Mouse (Mus musculus): ENCODE data around the gene Anapc2.
"Not testable (repeated sequence)": the region's sequence is repeated elsewhere in the genome, so short reads cannot be mapped to it uniquely, and the experiment has no call there.

Anapc2 gene

GRCm38 (mm10) chr2:25241438-25241775, 30.9 kb upstream of the Anapc2 start:
- no peak for DNase-seq

DNA sequence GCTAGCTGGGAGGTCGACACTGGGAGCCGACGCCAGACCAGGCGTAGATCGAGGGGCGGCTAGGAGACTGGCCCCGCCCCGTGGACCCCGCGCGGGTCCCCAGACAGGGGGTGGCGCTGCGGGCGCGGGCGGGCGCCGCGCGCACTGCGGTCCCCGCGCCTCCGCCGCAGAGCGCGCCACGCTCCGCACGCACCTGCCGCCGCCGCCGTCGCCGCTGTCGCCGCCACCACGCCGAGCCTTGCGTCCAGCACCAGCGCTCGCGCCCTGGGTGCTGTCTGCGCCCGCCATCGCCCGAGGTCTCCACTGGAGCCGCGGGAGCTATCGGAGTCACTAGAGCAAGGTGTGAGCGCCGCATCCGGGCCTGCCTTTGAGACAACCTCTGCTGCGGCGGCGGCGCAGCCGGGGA, 30.2 kb upstream of the Anapc2 start, which contains the start of the genes Rnf208 and Cysrt1:
TSS of gene Rnf208 (plus strand) at position 155 of the 406 bp plus-strand sequence.
TSS of gene Cysrt1 (minus strand) at position 352 of the 406 bp plus-strand sequence.
- peak; percentile 56 for DNase-seq

GRCm38 (mm10) chr2:25243342-25243741, 28.9 kb upstream of the Anapc2 start:
- no peak for DNase-seq

DNA sequence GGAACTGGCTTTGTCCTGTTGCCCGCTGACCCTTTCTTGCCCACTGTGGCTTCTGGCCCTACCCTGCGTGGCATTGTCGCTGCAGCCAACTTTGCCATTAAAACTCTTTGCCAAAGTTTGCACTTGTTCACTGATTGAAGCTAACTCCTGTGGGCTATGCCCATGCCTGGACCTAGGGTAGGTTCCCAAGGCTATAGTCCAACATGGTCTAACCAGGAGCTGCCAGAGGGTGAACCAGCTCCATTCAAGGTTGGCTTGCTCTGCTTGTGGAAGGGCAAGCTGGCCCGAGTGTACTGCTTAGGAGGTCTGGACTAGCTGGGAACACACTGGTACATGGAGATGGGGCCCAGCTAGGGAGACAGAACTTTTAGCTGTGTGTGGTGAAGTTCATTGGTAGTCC, 28.1 kb upstream of the Anapc2 start:
- no peak for DNase-seq

GRCm38 (mm10) chr2:25246183-25247072, 25.9 kb upstream of the Anapc2 start, which contains the start of gene AL732309.1:
Gene AL732309.1 (minus strand): TSS chr2:25246863.
- DNase-seq: no peak

- no peak for DNase-seq
Observed at GRCm38 (mm10) chr2:25252331-25252730, 19.9 kb upstream of the Anapc2 start.

GRCm38 (mm10) chr2:25255284-25255779, 16.9 kb upstream of the Anapc2 start, which contains the start of gene Tmem203:
Gene Tmem203 (plus strand): TSS chr2:25255439.
- peak; percentile 94 for DNase-seq

DNA sequence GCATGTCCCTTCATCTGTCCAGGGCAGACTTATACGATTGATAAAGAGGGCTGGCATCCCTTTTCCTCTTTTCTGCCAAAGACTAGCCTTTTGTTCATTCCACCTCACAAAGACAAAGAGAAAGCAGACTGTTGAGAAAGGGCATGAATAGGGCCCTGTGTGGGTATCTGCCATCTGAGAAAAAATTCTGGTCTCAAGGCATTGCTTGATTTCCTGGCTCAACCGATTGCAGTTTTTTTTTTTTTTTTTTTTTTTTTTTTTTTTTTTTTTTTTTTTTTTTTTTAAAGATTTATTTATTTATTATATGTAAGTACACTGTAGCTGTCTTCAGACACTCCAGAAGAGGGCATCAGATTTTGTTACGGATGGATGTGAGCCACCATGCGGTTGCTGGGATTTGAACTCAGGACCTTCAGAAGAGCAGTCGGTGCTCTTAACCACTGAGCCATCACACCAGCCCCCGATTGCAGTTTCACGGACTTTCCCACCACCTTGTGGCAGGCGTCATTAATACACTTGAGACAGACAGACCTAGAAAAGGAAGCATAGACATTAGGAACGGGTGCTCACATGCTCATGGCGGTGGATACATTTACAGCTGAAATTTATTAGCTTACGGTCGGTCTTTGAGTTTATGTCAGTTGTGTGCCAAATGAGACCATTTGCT, 15.7 kb upstream of the Anapc2 start:
- DNase-seq: peak; percentile 30

GRCm38 (mm10) chr2:25257250-25257649, 15.0 kb upstream of the Anapc2 start:
- DNase-seq: not testable (repeated sequence)

GRCm38 (mm10) chr2:25258887-25259286, 13.4 kb upstream of the Anapc2 start:
- no peak for DNase-seq

- no peak for DNase-seq
Observed at GRCm38 (mm10) chr2:25261870-25262269, 10.4 kb upstream of the Anapc2 start.

DNA sequence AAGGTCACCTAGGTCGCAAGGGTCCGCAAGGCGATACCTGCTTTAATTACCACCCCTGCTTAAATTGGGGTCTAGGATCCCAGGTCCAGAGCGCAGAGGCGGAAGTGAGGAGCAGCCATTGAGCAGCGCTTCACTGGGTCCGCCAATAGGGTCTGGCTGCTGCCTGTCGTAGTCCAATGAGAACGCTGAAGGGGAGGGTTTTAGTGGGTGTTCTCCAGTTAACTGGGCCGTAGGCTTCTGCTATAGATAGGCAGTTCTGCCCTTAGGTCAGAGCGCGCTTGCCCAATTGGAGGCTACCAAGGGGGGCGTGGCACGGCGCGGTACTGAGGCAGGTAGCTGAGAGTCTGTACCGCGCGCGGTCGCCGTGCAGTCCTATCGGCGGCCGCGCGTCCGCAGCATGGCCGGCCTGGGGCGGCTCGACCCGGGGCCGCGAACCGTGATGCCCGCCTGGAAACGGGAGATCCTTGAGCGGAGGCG, 9.9 kb upstream of the Anapc2 start, which contains the start of gene Tprn:
TSS of gene Tprn (plus strand) at position 328 of the 477 bp plus-strand sequence.
- peak; percentile 97 for DNase-seq

DNA sequence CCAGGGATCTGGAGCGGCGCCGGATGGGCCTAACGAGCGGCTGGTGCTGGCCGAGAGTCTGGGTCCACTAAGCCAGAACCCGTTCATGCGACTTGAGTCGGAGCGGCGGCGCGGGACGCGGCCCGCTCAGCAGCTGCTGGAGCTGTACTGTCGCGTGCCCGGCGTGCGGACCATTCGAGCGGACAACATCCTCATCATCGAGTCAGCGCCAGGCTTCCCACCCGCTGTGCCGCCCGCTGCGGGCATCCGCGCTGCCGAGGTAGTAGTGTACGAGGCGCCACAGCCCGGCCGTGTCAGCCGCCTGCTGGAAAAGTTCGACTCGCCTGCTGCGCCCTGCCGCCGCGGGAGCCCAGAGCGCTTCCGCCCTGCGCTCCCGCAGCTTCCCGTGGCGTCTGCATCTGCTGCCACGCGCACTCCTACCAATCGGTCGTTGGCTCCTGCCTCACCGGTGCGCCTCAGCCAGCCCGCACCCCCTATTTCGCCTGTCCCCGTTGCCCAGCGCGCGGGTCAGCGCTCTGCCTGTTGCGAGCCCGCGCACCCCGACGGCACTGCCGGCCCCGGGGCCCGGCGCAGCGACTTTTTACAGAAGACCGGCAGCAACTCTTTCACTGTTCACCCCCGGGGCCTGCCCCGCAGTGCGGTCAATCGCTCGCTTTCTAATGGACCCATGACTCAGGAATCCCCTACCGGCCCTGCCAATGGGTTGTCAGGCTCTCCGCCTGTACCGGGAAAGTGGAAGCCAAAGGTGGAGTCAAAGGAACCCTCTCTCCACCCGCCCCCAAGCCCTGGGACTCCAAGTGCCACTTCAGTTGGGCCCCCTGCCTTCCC, 9.3 kb upstream of the Anapc2 start:
- peak; percentile 57 for DNase-seq

DNA sequence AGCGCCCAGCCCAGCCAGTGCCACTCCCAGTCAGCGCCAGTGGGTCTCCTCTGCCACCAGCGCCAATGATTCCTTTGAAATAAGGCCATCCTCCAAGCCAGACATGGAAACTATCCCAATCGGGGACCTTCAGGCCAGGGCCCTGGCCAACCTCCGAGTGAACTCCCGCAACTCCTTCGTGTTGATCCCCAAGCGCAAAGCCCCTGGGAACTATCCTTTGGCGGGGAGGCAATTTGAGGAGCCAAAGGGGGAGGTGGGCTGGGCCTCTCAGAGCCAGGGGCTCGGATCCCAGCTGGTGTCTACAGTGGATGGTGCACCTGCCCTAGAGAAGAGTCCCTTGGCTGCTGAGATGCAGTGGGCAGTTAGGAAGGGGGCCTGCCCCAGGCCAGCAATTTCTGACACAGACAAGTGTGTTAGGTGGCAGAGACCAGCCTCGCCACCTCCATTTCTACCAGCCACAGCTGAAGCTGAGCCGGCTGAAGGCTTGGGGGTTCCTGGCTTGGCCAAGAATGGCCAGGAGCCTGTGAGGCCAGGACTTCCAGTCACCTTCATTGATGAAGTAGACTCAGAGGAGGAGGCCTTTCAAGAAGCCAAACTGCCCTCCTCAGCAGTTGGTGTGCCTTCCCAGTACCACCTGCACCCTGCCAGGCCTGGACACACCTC, 8.5 kb upstream of the Anapc2 start:
- no peak for DNase-seq

- no peak for DNase-seq
Observed at GRCm38 (mm10) chr2:25264286-25264660, 8.0 kb upstream of the Anapc2 start.

DNA sequence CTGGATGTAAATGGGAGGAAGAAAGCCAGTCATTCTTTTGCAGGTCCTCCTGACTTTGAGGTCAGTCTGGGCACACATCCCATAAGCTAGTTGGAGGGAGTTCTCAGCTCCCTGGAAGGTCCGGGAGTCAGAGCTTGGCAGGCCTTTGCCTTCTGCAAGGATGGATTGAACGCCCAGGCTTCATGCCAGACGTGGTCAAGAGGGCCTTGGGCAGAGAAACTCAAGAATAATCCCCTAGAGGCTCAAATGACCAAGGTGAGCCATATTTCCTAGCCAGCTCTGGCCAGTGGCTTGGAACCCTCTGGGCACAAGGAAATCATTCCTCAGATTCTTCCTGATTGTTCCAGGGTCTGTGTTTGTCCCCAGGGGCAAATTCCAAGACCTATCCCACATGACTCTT, 7.4 kb upstream of the Anapc2 start:
- DNase-seq: no peak

DNA sequence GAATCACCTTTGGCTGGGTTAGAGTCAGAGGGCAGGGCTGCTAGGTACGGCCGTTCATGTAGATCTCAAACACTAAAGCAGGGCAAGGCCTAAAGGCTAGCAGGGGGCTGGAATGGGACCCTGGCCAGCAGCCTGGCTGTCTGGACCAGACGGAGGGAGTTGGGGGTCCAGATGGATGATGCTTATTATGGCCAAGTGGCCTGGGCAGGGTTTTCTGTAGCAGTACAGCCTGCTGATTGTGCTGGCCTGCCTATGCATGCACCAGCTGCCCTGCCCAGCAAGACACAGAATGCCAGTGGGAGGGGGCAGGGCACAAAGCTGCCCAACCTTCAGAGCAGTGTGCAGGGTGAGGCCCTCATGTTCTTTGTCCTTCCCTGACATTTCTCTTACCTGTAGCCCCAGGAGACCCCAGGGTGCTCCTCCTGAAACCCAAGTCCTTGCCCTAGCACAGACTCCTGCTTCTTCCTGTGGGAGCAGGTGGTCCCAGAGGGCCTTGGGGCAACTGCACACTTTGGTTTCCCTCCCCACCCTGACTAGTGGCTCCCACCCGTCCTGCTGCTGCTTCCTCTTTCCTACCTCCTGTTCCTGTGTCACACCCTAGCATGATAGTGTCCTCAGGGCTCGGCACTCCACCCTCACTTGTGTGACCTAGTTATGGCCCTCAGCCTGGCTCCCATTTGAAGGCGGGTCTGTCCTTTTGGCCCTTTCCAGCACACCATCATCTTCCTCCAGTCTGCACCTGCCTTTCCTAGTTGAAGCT, 6.2 kb upstream of the Anapc2 start:
- no peak for DNase-seq

DNA sequence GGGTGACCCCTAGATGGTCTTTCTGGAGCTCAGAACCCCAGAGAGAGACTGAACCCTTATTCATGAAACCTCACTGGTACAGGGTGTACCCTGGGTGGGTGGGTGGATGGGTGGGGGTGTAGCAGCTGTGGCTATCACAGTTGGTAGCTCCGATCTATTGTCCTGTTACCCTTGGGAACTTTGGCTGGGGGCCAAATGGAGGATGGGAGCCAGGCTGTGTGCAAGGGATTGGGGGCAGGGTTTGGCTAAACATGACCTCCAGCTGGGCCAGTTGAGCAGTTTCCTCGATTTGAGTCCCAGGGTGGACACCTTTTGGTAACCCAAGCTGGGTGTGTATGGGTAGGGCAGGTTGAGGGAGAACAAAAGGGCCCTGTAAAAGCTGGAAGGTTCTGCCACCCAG, 5.6 kb upstream of the Anapc2 start:
- no peak for DNase-seq

- no peak for DNase-seq
Observed at GRCm38 (mm10) chr2:25267241-25267640, 5.0 kb upstream of the Anapc2 start.

GRCm38 (mm10) chr2:25267746-25268309, 4.5 kb upstream of the Anapc2 start:
- DNase-seq: no peak

DNA sequence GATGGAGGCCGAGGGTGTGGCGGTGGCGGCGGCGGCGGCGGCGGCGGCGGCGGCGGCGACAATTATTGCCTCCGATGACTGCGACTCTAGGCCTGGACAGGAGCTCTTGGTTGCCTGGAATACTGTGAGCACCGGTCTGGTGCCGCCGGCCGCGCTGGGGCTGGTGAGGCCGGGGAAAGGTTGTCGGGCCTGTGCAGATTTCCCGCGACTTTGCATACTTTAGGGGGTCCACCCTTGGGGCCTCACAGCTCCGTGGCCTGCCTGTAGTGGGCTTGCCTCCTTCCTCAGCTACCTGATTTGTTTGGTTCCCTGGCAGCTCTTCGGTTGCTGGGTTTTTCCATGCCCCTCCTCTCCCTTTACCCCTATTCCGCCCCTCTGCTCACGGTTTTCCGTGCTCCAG, 237 bp downstream of the Anapc2 start:
- no peak for DNase-seq
